Mouse (Mus musculus) heart, postnatal 0 days (tissue): ENCODE measurements around the gene Gm48552.

Experiments used
- CTCF ChIP-seq: IDR thresholded peaks from 2 replicates; pipeline ENCODE4 v1.5.1; 2016; ENCODE audit warnings: antibody characterized with exemption, control low read depth, low read depth
- EP300 ChIP-seq: IDR thresholded peaks from 2 replicates; pipeline ENCODE4 v1.6.1; 2016; ENCODE audit warnings: antibody characterized with exemption, low read depth

GRCm38 (mm10) chr10:81435436-81435835 lies 46.6 kb downstream of the Gm48552 start:
- no peak for TF ChIP-seq CTCF
- TF ChIP-seq EP300: no peak
